Mouse (Mus musculus) forebrain, embryonic 10.5 days (tissue): ENCODE data around the gene Bak1. TPM values are rescaled to one million over a fixed set of nuclear protein-coding genes. Genes with fewer than 3 reads are reported as not detected.

Experiments
- DNase-seq: peaks from one replicate; pipeline ENCODE4 v3.0.0-alpha.2; 2017; ENCODE audit warnings: low spot score; ENCODE audit errors: extremely low spot score
- H3K27ac ChIP-seq: fragments of 300-500 bp; sonication (generic); 2 replicates; pipeline ENCODE4 v1.5.1; 2016; ENCODE audit warnings: mild to moderate bottlenecking
- H3K27me3 ChIP-seq: fragments of 300-500 bp; sonication (generic); 2 replicates; pipeline ENCODE4 v1.6.1; 2016; ENCODE audit warnings: mild to moderate bottlenecking; ENCODE audit not compliant: poor library complexity, severe bottlenecking
- H3K36me3 ChIP-seq: fragments of 300-500 bp; sonication (generic); replicated peaks from 2 replicates; pipeline ENCODE4 v1.6.1; 2016; ENCODE audit warnings: mild to moderate bottlenecking, moderate library complexity
- H3K4me1 ChIP-seq: fragments of 300-500 bp; sonication (generic); 2 replicates; pipeline ENCODE4 v1.6.1; 2016
- H3K4me3 ChIP-seq: fragments of 300-500 bp; sonication (generic); 2 replicates; pipeline ENCODE4 v1.5.1; 2016; ENCODE audit warnings: mild to moderate bottlenecking, moderate library complexity
- H3K9me3 ChIP-seq: fragments of 300-500 bp; sonication (generic); 2 replicates; pipeline ENCODE4 v1.6.1; 2016; ENCODE audit warnings: mild to moderate bottlenecking, moderate library complexity
- WGBS: fragments of 180-500 bp; shearing (Covaris S2); methylation state at CpG from one replicate; pipeline ENCODE4 v1.1.7; 2016; 5-methylcytosine and 5-hydroxymethylcytosine counted together
- polyA plus RNA-seq: library from polyadenylated mRNA; unstranded; fragments of >200 nt; fragmentation: Nextera tagmentation; extraction: Ambion mirVana; gene quantifications from 2 replicates; pipeline ENCODE4 v1.2.1, GENCODE M21; 2016

Bak1 gene
- polyA plus RNA-seq, 1 experiment from 2014 or later, result 3.4 TPM

DNA sequence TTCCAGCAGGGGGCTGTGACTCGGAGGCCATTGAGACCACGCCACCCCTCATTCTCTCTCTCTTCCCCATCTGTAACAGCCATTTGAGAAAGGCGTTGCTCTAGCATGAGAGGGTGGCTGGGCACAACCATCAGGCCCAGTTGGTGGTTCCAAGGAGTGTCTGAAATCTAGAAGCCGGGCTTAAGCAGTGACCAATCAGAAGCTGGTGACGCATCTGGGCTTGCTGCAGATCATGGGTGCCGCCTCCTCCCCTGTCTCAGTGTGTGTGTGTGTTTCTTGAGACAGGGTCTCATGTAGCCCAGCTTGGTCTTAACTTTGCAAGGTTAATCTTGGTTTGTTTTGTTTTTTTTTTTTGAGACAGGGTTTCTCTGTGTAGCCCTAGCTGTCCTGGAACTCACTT is 16.4 kb upstream of the Bak1 start:
- Histone ChIP-seq H3K27ac (no peak overlapping the region), H3K4me1 (peaks cover 31% of the 10 kb centered on the region), H3K4me3 (no peak overlapping the region), H3K27me3 (peaks cover under 1% of the 10 kb centered on the region; the same call in 1 of the 2 replicates), H3K36me3 (no peaks in the 10 kb centered on the region), H3K9me3 (no peaks in the 10 kb centered on the region)
- WGBS, result 84% methylated on average over 6 of the region's 6 CpGs
- DNase-seq, result no peak

DNA sequence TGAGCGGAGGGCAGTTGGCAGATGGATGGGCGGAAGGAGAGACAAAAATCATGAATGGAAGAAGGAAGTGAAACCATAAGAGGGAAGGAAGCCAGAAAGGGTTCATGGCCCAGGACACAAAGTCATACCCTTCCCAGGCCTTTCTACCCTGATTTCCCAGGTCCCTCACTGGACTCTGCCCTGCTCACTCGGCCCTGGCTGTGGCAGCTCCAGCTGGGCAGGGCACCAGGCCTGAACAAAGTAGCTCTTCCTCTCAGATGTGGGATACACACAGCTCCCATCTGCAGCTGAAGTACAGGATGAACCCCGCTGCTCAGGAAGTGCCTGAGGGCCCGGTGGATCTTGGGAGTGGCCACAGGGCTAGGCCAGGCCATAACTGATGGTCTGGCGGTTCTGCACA is 14.0 kb upstream of the Bak1 start:
- no peaks in the 10 kb centered on the region for H3K36me3 ChIP-seq
- peaks cover 24% of the 10 kb centered on the region for H3K27me3 ChIP-seq
- no peak for DNase-seq
- peaks cover 49% of the 10 kb centered on the region for H3K4me1 ChIP-seq
- no peak overlapping the region for H3K4me3 ChIP-seq
- 67% methylated on average over 6 of the region's 6 CpGs for WGBS
- no peaks in the 10 kb centered on the region for H3K9me3 ChIP-seq
- peak overlapping the region; percentile 72 for H3K27ac ChIP-seq

DNA sequence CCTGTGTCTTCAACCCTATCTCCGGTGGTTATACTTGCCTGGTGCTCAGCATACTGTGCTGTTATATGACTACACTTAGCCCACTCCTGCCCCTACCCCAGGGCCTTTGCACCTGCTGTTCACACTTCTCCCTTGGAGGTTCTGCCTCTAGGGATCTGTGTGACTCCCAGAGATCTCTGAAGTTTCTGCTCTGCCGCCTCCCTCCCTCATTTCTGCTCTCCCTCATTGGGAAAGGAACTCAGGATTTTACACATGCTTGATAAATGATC is 12.9 kb upstream of the Bak1 start:
- Histone ChIP-seq H3K27ac (peak overlapping the region; percentile 85), H3K27me3 (peaks cover 28% of the 10 kb centered on the region), H3K36me3 (no peaks in the 10 kb centered on the region), H3K4me1 (peaks cover 52% of the 10 kb centered on the region), H3K4me3 (no peak overlapping the region), H3K9me3 (no peaks in the 10 kb centered on the region)
- DNase-seq, result no peak
- WGBS, result 84% methylated on average over 2 of the region's 2 CpGs

DNA sequence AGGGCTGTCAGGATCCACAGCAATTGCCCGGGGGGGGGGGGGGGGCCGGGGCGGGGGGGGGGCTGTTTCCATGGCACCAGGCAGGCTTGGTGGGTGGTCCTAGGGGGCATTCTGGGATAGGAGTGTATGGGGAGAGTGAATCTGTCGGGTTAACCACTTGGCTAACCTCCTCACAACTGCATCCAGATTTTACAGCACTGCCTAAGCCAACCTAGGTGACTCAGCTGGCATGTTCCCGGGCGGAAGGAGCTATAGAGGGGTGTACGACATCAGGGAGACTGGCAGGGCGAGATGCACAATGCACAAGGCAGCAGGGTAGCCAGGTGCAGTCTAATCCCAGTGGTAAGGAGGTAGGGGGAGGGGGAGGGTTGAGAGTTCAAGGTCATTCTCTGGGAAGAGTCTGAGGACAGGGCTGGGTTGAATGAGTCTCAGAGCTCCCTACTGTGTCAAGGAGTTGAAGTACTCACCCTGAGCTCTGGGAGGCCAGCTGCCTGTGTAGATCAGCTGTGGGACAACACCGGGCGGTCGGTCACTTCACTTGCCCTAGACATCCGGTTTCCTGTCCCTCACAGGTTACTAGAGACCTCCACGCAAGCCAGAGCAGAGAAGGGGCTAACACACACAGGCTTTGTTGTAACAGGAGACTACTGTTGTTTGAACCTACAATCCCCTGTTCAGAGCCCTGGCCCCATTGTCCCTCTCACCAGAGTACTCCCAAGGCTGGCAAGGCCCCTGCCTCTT is 12.4 kb upstream of the Bak1 start:
- no peak for DNase-seq
- Histone ChIP-seq H3K9me3 (no peaks in the 10 kb centered on the region), H3K4me1 (peaks cover 57% of the 10 kb centered on the region), H3K36me3 (no peaks in the 10 kb centered on the region), H3K27me3 (peaks cover 28% of the 10 kb centered on the region), H3K4me3 (no peak overlapping the region), H3K27ac (peak overlapping the region; percentile 85)
- WGBS, result 54% methylated on average over 10 of the region's 13 CpGs

DNA sequence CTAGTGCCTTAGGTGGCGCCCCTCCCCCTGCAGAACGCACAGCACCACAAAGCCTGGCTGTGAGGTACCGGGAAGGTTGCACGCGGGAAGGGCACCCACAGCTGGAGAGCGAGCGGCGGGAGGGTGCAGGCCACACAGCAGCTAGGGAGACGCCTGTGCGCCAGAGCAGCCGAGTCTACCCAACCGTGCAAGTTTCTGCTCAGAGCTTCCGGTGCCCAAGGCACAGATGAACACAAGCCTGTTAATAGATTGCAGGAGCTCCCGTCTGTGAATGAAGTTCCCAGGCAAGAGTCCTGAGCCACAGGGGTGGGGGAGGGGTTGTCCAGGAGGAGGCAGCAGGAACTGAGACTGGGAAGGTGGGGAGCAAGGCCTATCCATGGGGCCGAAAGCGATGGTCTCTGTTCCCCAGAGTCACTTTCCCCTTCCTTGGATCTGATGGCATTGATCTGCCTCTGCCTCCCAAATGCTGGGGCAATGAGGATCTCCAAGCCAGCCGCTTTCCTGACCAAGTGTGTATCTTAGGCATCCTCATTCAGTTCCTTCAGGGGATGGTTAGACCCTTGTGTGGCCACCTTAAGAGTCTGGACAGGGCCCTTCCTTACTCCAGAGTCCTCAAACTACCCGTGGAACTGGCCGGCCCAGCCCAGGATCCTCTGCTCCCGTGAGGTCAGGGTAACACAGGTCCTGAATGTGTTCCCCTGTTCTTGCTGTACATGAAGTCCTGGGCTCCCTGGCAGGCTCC is 11.7 kb upstream of the Bak1 start:
- H3K27me3 ChIP-seq, result peaks cover 28% of the 10 kb centered on the region
- H3K27ac ChIP-seq, result peak overlapping the region; percentile 85
- H3K36me3 ChIP-seq, result no peaks in the 10 kb centered on the region
- no peaks in the 10 kb centered on the region for H3K9me3 ChIP-seq
- peak overlapping the region; percentile 38 for H3K4me3 ChIP-seq
- 7% methylated on average over 20 of the region's 20 CpGs for WGBS
- peak; percentile 66 for DNase-seq
- peaks cover 61% of the 10 kb centered on the region for H3K4me1 ChIP-seq

DNA sequence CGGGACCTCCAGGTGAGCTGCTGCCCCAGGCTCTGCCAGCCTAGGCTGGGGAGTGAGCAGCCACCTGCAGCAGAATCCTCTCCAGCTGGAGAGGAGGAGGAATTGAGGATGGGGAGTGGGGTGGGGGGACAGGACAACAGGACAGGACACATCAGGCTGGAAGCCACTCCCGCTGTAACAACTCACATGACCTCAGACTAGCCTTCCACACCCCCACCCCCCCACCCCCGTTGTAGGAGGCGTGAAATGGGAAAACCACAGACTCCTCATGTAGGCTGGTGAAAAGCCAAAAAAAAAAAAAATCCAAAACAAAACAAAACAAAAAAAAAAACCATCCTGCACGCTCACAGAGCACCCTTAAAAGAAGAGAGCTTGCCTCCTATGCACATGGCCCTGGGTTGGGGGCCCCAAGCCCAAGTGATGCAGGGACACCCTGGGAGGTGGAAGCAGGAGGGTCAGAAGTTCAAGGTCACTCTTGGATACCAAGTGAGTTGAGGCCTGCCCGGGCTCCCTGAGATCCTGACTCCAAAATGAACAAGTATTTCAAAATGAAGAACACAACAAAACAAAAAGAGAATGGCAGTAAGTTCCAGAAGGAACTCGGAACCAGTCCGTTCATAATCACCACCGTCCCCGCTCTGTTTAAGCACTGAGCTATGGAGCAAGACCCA is 10.8 kb upstream of the Bak1 start:
- peaks cover 28% of the 10 kb centered on the region for H3K27me3 ChIP-seq
- 66% methylated on average over 10 of the region's 10 CpGs for WGBS
- no peak for DNase-seq
- peak overlapping the region; percentile 85 for H3K27ac ChIP-seq
- H3K4me3 ChIP-seq, result peak overlapping the region; percentile 38; the same call in 1 of the 2 replicates
- H3K9me3 ChIP-seq, result no peaks in the 10 kb centered on the region
- H3K4me1 ChIP-seq, result peaks cover 62% of the 10 kb centered on the region
- H3K36me3 ChIP-seq, result no peaks in the 10 kb centered on the region

DNA sequence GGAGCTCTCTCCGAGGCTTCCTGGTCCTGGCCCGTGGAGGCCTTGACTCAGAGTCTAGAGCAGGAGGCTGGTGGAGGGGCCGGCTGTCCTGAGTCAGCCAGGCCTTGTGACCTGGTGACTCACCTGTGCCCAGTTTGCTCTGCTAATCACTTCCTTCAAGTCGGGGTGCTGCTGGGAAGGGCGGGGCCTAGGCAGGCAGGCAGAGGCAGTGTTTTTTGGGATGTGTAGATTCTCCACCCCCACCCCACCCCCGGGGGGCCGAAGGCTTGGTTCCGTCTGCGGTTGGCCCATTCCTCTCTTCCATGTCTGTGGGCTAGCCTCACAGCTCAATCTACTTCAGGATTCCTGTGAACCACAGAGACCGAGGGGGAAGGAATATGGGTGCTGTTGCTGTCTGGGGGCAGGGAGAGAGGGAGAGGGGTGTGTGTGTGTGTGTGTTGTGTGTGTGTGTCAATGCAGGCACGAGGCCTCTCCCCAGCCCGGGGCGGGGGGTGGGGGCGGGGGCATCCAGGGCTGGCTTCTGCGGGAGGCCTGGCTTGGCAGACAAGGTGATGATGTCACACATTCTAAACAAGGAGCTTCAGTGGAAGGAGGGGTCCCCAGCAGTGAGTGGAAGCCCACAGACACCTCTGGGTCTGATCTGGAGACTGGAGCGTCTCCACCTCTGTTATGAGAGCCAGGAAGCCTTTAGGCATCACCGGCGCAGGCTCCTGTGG is 9.7 kb upstream of the Bak1 start:
- Histone ChIP-seq H3K9me3 (no peaks in the 10 kb centered on the region), H3K27ac (peak overlapping the region; percentile 53), H3K36me3 (no peaks in the 10 kb centered on the region), H3K4me1 (peaks cover 60% of the 10 kb centered on the region), H3K27me3 (peaks cover 28% of the 10 kb centered on the region), H3K4me3 (no peak overlapping the region)
- no peak for DNase-seq
- 37% methylated on average over 18 of the region's 18 CpGs for WGBS

DNA sequence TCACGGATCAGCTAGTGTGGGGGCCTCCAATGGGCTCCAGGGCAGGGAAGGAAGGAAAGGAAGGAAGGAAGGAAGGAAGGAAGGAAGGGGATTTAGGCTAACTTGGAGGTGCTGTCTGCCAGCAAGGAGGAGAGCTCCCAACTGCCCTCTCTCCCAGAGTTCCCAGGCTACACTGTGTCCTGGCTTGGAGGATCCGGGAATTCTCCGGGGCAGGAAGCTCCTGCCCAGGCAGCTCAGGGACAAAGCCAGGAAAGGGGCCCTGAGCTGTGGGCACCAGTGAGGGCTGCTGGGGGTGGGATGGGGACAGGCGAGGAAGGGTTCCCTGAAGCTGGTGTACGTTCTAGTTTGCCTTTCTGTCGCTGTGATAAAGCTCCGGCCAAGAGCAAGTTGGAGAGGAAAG is 7.7 kb upstream of the Bak1 start:
- H3K27ac ChIP-seq, result peak overlapping the region; percentile 56
- no peaks in the 10 kb centered on the region for H3K9me3 ChIP-seq
- H3K4me3 ChIP-seq, result no peak overlapping the region
- 72% methylated on average over 7 of the region's 7 CpGs for WGBS
- no peaks in the 10 kb centered on the region for H3K36me3 ChIP-seq
- peaks cover 28% of the 10 kb centered on the region for H3K27me3 ChIP-seq
- no peak for DNase-seq
- peaks cover 61% of the 10 kb centered on the region for H3K4me1 ChIP-seq

DNA sequence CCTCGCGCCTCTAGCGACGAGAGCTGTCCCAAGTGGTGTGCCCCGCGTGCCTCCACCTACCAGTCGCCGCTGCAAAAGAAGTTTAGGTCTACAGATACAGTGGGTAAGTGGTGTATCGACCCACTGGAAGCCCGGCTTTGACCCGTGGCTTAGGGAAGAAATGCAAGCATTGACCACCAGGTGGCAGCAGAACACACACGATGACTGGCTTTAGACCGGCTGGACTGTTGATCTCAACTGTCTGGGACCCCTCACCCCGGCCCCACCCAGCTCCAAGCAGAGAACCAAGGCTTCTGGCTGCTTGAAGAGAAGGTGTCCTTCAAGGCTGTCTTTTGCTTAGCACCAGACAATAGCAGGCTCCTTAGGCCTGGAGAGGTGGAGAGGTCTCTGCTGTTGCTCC is 4.1 kb upstream of the Bak1 start:
- 3% methylated on average over 14 of the region's 14 CpGs for WGBS

DNA sequence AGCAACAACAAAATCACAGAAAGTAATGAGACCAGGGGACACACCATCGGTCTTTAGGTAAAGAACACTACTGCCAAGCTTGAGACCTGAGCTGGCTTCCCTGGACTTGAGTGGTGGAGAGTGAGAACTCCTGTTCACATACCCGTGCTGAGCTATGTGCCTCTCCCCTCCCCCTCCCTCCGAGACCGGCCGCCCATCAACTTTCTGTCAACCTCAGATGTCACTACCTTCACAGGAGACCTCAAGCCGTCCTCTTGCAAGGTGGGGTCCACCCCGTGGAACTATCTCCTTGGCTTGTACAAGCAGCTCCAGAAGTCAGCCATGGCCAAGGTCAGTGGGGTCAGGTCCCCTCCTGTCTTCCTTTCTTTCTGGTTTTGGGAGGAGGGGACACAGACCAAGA is 3.5 kb upstream of the Bak1 start:
- DNase-seq, result no peak
- Histone ChIP-seq H3K9me3 (no peaks in the 10 kb centered on the region), H3K4me3 (peak overlapping the region; percentile 22; the same call in 1 of the 2 replicates), H3K27me3 (no peaks in the 10 kb centered on the region), H3K27ac (no peak overlapping the region), H3K36me3 (no peaks in the 10 kb centered on the region), H3K4me1 (peaks cover 45% of the 10 kb centered on the region)
- 65% methylated on average over 7 of the region's 7 CpGs for WGBS

More for the DNA sequence above, 4.1 kb upstream of the Bak1 start:
- Histone ChIP-seq H3K27me3 (peaks cover 4% of the 10 kb centered on the region; the same call in 1 of the 2 replicates), H3K27ac (0 out of 2 replicates have a peak overlapping the region, but pooled peaks have one; percentile 58), H3K9me3 (no peaks in the 10 kb centered on the region), H3K4me3 (peak overlapping the region; percentile 22; the same call in 1 of the 2 replicates), H3K4me1 (peaks cover 42% of the 10 kb centered on the region), H3K36me3 (no peaks in the 10 kb centered on the region)
- DNase-seq, result peak; percentile 84

DNA sequence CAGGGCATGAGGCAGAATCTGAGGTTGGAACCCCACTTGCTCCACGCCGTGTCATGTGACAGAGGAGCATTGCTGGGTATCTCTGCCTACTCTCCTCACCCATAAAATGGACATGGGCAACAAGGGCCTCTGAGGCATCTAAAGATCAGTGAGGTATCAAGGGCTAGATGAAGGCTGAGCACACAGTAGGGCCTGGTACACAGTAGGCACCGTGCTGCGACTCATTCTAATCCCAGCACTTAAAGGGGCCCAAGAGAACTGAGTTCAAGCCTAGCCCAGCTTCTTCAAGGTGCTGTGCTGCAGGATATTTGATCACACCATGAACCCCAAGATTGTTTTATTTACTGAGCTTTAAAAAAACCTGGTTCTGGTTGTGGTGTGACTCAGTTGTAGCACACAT is 2.1 kb upstream of the Bak1 start:
- DNase-seq, result no peak
- H3K4me3 ChIP-seq, result no peak overlapping the region
- H3K27me3 ChIP-seq, result no peaks in the 10 kb centered on the region
- H3K9me3 ChIP-seq, result no peaks in the 10 kb centered on the region
- H3K4me1 ChIP-seq, result peaks cover 41% of the 10 kb centered on the region
- peaks cover 7% of the 10 kb centered on the region for H3K36me3 ChIP-seq
- no peak overlapping the region for H3K27ac ChIP-seq
- WGBS, result 94% methylated on average over 4 of the region's 4 CpGs

DNA sequence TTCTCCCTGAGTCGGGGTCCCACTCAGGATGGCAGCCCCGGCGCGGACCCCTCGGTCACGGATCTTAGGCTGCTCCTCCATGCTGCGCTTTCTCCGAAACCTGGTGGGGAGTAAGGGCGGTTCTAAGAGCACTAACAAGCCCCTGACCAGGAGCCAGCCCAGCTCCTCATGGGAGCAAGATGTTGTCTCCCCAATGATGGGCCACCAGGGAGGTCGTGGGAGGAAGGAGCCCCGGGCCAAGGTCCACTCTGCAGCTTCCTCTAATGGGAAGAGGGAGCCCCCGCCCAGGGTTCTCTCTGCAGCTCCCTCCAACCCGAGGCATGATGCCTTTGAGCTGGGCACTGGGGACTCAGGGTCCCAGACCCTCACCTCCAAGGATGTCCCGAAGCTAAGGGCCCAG is 622 bp upstream of the Bak1 start:
- peaks cover 21% of the 10 kb centered on the region for H3K36me3 ChIP-seq
- peak overlapping the region; percentile 94; the same call in 1 of the 2 replicates for H3K27ac ChIP-seq
- WGBS, result 88% methylated on average over 14 of the region's 14 CpGs
- no peak overlapping the region for H3K4me3 ChIP-seq
- no peaks in the 10 kb centered on the region for H3K27me3 ChIP-seq
- no peak for DNase-seq
- peaks cover 38% of the 10 kb centered on the region for H3K4me1 ChIP-seq
- H3K9me3 ChIP-seq, result no peaks in the 10 kb centered on the region
